Mouse (Mus musculus) heart, postnatal 0 days (tissue): ENCODE measurements around the gene Birc3. TPM values are rescaled to one million over a fixed set of nuclear protein-coding genes. Genes with fewer than 3 reads are reported as not detected.

Experiments used
- ATAC-seq: fragments of 200-750 bp; cut with Nextera tagmentation; 2 replicates; pipeline ENCODE4 v1.8.0; 2017; ENCODE audit warnings: low read depth, moderate number of reproducible peaks, moderate library complexity; ENCODE audit not compliant: insufficient read depth
- DNase-seq: peaks from one replicate; pipeline ENCODE4 v3.0.0-alpha.2; 2016; ENCODE audit warnings: low spot score
- H3K27ac ChIP-seq: fragments of 300-500 bp; sonication (generic); 2 replicates; pipeline ENCODE4 v1.5.1; 2014; ENCODE audit warnings: low read depth, mild to moderate bottlenecking
- H3K27me3 ChIP-seq: fragments of 300-500 bp; sonication (generic); 2 replicates; pipeline ENCODE4 v1.6.1; 2014; ENCODE audit warnings: low read length, mixed read lengths; ENCODE audit not compliant: control insufficient read depth, insufficient read depth
- H3K36me3 ChIP-seq: fragments of 300-500 bp; sonication (generic); replicated peaks from 2 replicates; pipeline ENCODE4 v1.6.1; 2014; ENCODE audit warnings: low read length, mixed read lengths; ENCODE audit not compliant: control insufficient read depth, insufficient read depth
- H3K4me1 ChIP-seq: fragments of 300-500 bp; sonication (generic); 2 replicates; pipeline ENCODE4 v1.6.1; 2014; ENCODE audit warnings: antibody characterized with exemption; ENCODE audit not compliant: control insufficient read depth, insufficient read depth
- H3K4me2 ChIP-seq: fragments of 300-500 bp; sonication (generic); 2 replicates; pipeline ENCODE4 v1.6.1; 2014; ENCODE audit warnings: low read depth, mild to moderate bottlenecking, low read length, moderate library complexity
- H3K4me3 ChIP-seq: fragments of 300-500 bp; sonication (generic); 2 replicates; pipeline ENCODE4 v1.5.1; 2014; ENCODE audit warnings: low read depth, low read length
- H3K9ac ChIP-seq: fragments of 300-500 bp; sonication (generic); replicated peaks from 2 replicates; pipeline ENCODE4 v1.6.1; 2014; ENCODE audit warnings: low read depth, low read length, mixed read lengths
- H3K9me3 ChIP-seq: fragments of 300-500 bp; sonication (generic); replicated peaks from 2 replicates; pipeline ENCODE4 v1.6.1; 2016; ENCODE audit warnings: low read length; ENCODE audit not compliant: control insufficient read depth
- CTCF ChIP-seq: IDR thresholded peaks from 2 replicates; pipeline ENCODE4 v1.5.1; 2016; ENCODE audit warnings: antibody characterized with exemption, control low read depth, low read depth
- EP300 ChIP-seq: IDR thresholded peaks from 2 replicates; pipeline ENCODE4 v1.6.1; 2016; ENCODE audit warnings: antibody characterized with exemption, low read depth
- WGBS: fragments of 180-500 bp; shearing (Covaris S2); extraction: QIAGEN DNeasy Blood & Tissue Kit; methylation state at CpG from one replicate; pipeline ENCODE4 v1.1.7; 2014; 5-methylcytosine and 5-hydroxymethylcytosine counted together
- polyA plus RNA-seq: library from polyadenylated mRNA; unstranded; fragments of >200 nt; fragmentation: Nextera tagmentation; extraction: Ambion mirVana; gene quantifications from 2 replicates; pipeline ENCODE4 v1.2.1, GENCODE M21; 2015
- total RNA-seq: library from RNA; depleted of rRNA; stranded (reverse); fragments of >200 nt; gene quantifications from 2 replicates; pipeline ENCODE4 v1.2.3, GENCODE M21; 2014; ENCODE audit warnings: low replicate concordance

The Birc3 gene
- total and polyA plus RNA-seq, 2 experiments from 2014 or later: 3.9 to 7.1 TPM

GRCm38 (mm10) chr9:7891177-7891576 lies 18.2 kb upstream of the Birc3 start:
- H3K9me3 ChIP-seq: no peaks in the 10 kb centered on the region
- no peak overlapping the region for H3K4me3 ChIP-seq
- no peaks in the 10 kb centered on the region for H3K4me1 ChIP-seq
- 56% methylated on average over 1 of the region's 1 CpGs for WGBS
- no peak for TF ChIP-seq EP300
- no peak for TF ChIP-seq CTCF
- DNase-seq (no peak), ATAC-seq (no peak)
- no peaks in the 10 kb centered on the region for H3K27me3 ChIP-seq
- H3K36me3 ChIP-seq: no peaks in the 10 kb centered on the region
- H3K27ac ChIP-seq: no peak overlapping the region
- no peak overlapping the region for H3K4me2 ChIP-seq
- no peak overlapping the region for H3K9ac ChIP-seq

GRCm38 (mm10) chr9:7884346-7884745 lies 11.4 kb upstream of the Birc3 start:
- H3K4me3 ChIP-seq: no peak overlapping the region
- peaks cover 9% of the 10 kb centered on the region; the same call in 1 of the 2 replicates for H3K9me3 ChIP-seq
- 97% methylated on average over 3 of the region's 3 CpGs for WGBS
- H3K9ac ChIP-seq: no peak overlapping the region
- ATAC-seq (no peak), DNase-seq (no peak)
- no peak overlapping the region for H3K27ac ChIP-seq
- no peaks in the 10 kb centered on the region for H3K27me3 ChIP-seq
- no peak for TF ChIP-seq CTCF
- TF ChIP-seq EP300: no peak
- H3K4me1 ChIP-seq: no peaks in the 10 kb centered on the region
- no peak overlapping the region for H3K4me2 ChIP-seq
- no peaks in the 10 kb centered on the region for H3K36me3 ChIP-seq

- TF ChIP-seq CTCF (no peak), EP300 (no peak)
- H3K9ac ChIP-seq: no peak overlapping the region
- peaks cover 9% of the 10 kb centered on the region; the same call in 1 of the 2 replicates for H3K9me3 ChIP-seq
- H3K27ac ChIP-seq: no peak overlapping the region
- H3K36me3 ChIP-seq: no peaks in the 10 kb centered on the region
- H3K4me1 ChIP-seq: no peaks in the 10 kb centered on the region
- 89% methylated on average over 1 of the region's 1 CpGs for WGBS
- DNase-seq (no peak), ATAC-seq (no peak)
- H3K4me2 ChIP-seq: no peak overlapping the region
- no peak overlapping the region for H3K4me3 ChIP-seq
- no peaks in the 10 kb centered on the region for H3K27me3 ChIP-seq
These were observed 9.4 kb upstream of the Birc3 start for GRCm38 (mm10) chr9:7882304-7882865.

- H3K9ac ChIP-seq: no peak overlapping the region
- H3K4me2 ChIP-seq: peak overlapping the region; percentile 80; the same call in 1 of the 2 replicates
- H3K27me3 ChIP-seq: no peaks in the 10 kb centered on the region
- H3K9me3 ChIP-seq: no peaks in the 10 kb centered on the region
- 90% methylated on average over 8 of the region's 8 CpGs for WGBS
- H3K36me3 ChIP-seq: no peaks in the 10 kb centered on the region
- peak overlapping the region; percentile 74; the same call in 1 of the 2 replicates for H3K27ac ChIP-seq
- TF ChIP-seq CTCF: no peak
- ATAC-seq (no peak), DNase-seq (no peak)
- H3K4me3 ChIP-seq: no peak overlapping the region
- no peaks in the 10 kb centered on the region for H3K4me1 ChIP-seq
These were observed 675 bp upstream of the Birc3 start for GRCm38 (mm10) chr9:7873511-7874211.

GRCm38 (mm10) chr9:7872044-7872774 lies 777 bp downstream of the Birc3 start:
- no peaks in the 10 kb centered on the region; the same call in 1 of the 2 replicates for H3K36me3 ChIP-seq
- H3K4me2 ChIP-seq: peak overlapping the region; percentile 80
- no peaks in the 10 kb centered on the region for H3K27me3 ChIP-seq
- 16% methylated on average over 23 of the region's 23 CpGs for WGBS
- H3K9me3 ChIP-seq: no peaks in the 10 kb centered on the region
- peak overlapping the region; percentile 74 for H3K27ac ChIP-seq
- H3K4me3 ChIP-seq: peak overlapping the region; percentile 55
- TF ChIP-seq CTCF (no peak), EP300 (no peak)
- H3K4me1 ChIP-seq: no peaks in the 10 kb centered on the region
- H3K9ac ChIP-seq: peak overlapping the region; percentile 75
- ATAC-seq (peak; percentile 25), DNase-seq (peak; percentile 28)
